Comparison of ENCODE assay signal across 22 mouse cellular contexts in genomic region chr2:32710425-32710824, GRCm38 (mm10). TPM values are rescaled to one million over a fixed set of nuclear protein-coding genes. Genes with fewer than 3 reads are reported as not detected.
DNase-seq lines count a peak whose midpoint lies in the region; ATAC-seq and TF ChIP-seq lines count a peak whose summit lies in the region.
"Had no signal": no experiment of that assay in that cellular context is flagged by ENCODE, and none has a peak within 500 bp of the region (broad histone marks: within the 10 kb centered on the region; RNA-seq: fewer than 3 reads in every experiment).

No protein-coding gene starts in this region.

- H3K4me1 ChIP-seq in liver, embryonic 12.5 days, result peaks cover 44% of the 10 kb centered on the region
- peaks cover 31% of the 10 kb centered on the region for H3K4me1 ChIP-seq in liver, embryonic 11.5 days (replicated peaks; ENCODE audit: control insufficient read depth, insufficient read depth, low read length)
- H3K4me1 ChIP-seq in testis, adult 2 months (ENCODE audit: control insufficient read depth, insufficient read depth, low read length), result peaks cover 19% of the 10 kb centered on the region
- H3K4me1 ChIP-seq in bone marrow macrophage, adult 2 months (ENCODE audit: control insufficient read depth, insufficient read depth, low read length), result peaks cover 24% of the 10 kb centered on the region
- peaks cover 17% of the 10 kb centered on the region for H3K4me1 ChIP-seq in forebrain, embryonic 16.5 days (replicated peaks; ENCODE audit: control insufficient read depth, insufficient read depth, low read length)

- no peaks in the 10 kb centered on the region for H3K9me3 ChIP-seq in liver, embryonic 12.5 days (replicated peaks)
- H3K9me3 ChIP-seq in liver, embryonic 11.5 days (ENCODE audit: control insufficient read depth, low read length), result no peaks in the 10 kb centered on the region
- H3K9me3 ChIP-seq in forebrain, embryonic 16.5 days (ENCODE audit: control insufficient read depth, low read length), result no peaks in the 10 kb centered on the region
- H3K9me3 ChIP-seq: embryonic facial prominence, embryonic 13.5 days; forebrain, embryonic 15.5 days; hindbrain, embryonic 15.5 days; intestine, embryonic 15.5 days; limb, embryonic 12.5 days had no signal

- no peak for DNase-seq in liver, embryonic 11.5 days (ENCODE audit: low spot score)
- DNase-seq in testis, postnatal 14 days (ENCODE audit: low spot score), result no peak
- DNase-seq in splenic B cell, adult 2 months (ENCODE audit: low read depth, low spot score), result peak; percentile 71
- DNase-seq in kidney, postnatal 4 days, result no peak
- DNase-seq: cerebellum, adult 11 months; cerebellum, postnatal 10 days; heart, postnatal 36 days; kidney, adult 9 months; lung, adult 18-20 months; right cerebral cortex, adult 18-20 months; thymus, postnatal 36 days had no signal

- ATAC-seq in liver, embryonic 12.5 days, result no peak
- ATAC-seq in liver, embryonic 11.5 days (replicated peaks; ENCODE audit: low FRiP score), result no peak
- no peak for ATAC-seq in forebrain, embryonic 16.5 days
- ATAC-seq: forebrain, embryonic 15.5 days; intestine, embryonic 15.5 days had no signal

- peak overlapping the region; percentile 83; the same call in 1 of the 2 replicates for H3K4me2 ChIP-seq in liver, embryonic 12.5 days
- H3K4me2 ChIP-seq in liver, embryonic 11.5 days, result no peak overlapping the region; the same call in 1 of the 2 replicates
- no peak overlapping the region for H3K4me2 ChIP-seq in forebrain, embryonic 16.5 days (ENCODE audit: low read length)
- H3K4me2 ChIP-seq: hindbrain, embryonic 15.5 days; midbrain, embryonic 11.5 days had no signal

- H3K36me3 ChIP-seq in liver, embryonic 12.5 days, result peaks cover 63% of the 10 kb centered on the region
- H3K36me3 ChIP-seq in liver, embryonic 11.5 days (ENCODE audit: control insufficient read depth, insufficient read depth, low read length), result peaks cover 46% of the 10 kb centered on the region
- peaks cover 13% of the 10 kb centered on the region for H3K36me3 ChIP-seq in testis, adult 2 months (ENCODE audit: control insufficient read depth, insufficient read depth, low read length)
- H3K36me3 ChIP-seq in splenic B cell, adult 2 months (ENCODE audit: control insufficient read depth, insufficient read depth, low read length, poor library complexity, severe bottlenecking), result peaks cover 19% of the 10 kb centered on the region
- H3K36me3 ChIP-seq in forebrain, embryonic 16.5 days (ENCODE audit: control insufficient read depth, insufficient read depth), result peaks cover 19% of the 10 kb centered on the region

- H3K27ac ChIP-seq in liver, embryonic 12.5 days, result no peak overlapping the region
- H3K27ac ChIP-seq in liver, embryonic 11.5 days (ENCODE audit: low read depth, low read length), result no peak overlapping the region; the same call in 1 of the 2 replicates
- no peak overlapping the region for H3K27ac ChIP-seq in testis, adult 2 months (ENCODE audit: control insufficient read depth, insufficient read depth, low read depth, low read length)
- H3K27ac ChIP-seq in bone marrow macrophage, adult 2 months (ENCODE audit: insufficient read depth, low read depth, low read length), result peak overlapping the region; percentile 73
- H3K27ac ChIP-seq in forebrain, embryonic 16.5 days (ENCODE audit: low read length), result no peak overlapping the region
- H3K27ac ChIP-seq: forebrain, embryonic 15.5 days; hindbrain, embryonic 15.5 days; intestine, embryonic 15.5 days; limb, embryonic 12.5 days; stomach, postnatal 0 days had no signal

- 41% methylated on average over 5 of the region's 5 CpGs for WGBS in liver, embryonic 12.5 days (ENCODE audit: insufficient replicate concordance)
- 68% methylated on average over 5 of the region's 5 CpGs for WGBS in liver, embryonic 11.5 days
- 86% methylated on average over 5 of the region's 5 CpGs for WGBS in forebrain, embryonic 16.5 days

- no peak overlapping the region for H3K9ac ChIP-seq in liver, embryonic 12.5 days
- H3K9ac ChIP-seq in liver, embryonic 11.5 days (ENCODE audit: low read depth, low read length), result no peak overlapping the region
- H3K9ac ChIP-seq in forebrain, embryonic 16.5 days (replicated peaks; ENCODE audit: low read depth, low read length), result no peak overlapping the region
- H3K9ac ChIP-seq: forebrain, embryonic 15.5 days; hindbrain, embryonic 15.5 days; intestine, embryonic 15.5 days; limb, embryonic 12.5 days had no signal

- no peak for TF ChIP-seq CTCF in testis, adult 2 months (IDR thresholded peaks at IDR 0.05; ENCODE audit: control insufficient read depth, insufficient read depth, insufficient replicate concordance, low read depth, low read length)
- TF ChIP-seq CTCF in bone marrow macrophage, adult 2 months (IDR thresholded peaks at IDR 0.05; ENCODE audit: low read depth, low read length), result no peak

- no peak overlapping the region for H3K4me3 ChIP-seq in liver, embryonic 12.5 days
- H3K4me3 ChIP-seq in liver, embryonic 11.5 days (ENCODE audit: low read depth, low read length), result no peak overlapping the region
- H3K4me3 ChIP-seq in testis, adult 2 months (ENCODE audit: control insufficient read depth, low read depth, low read length), result peak overlapping the region; percentile 41; the same call in 1 of the 2 replicates
- peak overlapping the region; percentile 32 for H3K4me3 ChIP-seq in bone marrow macrophage, adult 2 months (ENCODE audit: insufficient read depth, low read length)
- no peak overlapping the region for H3K4me3 ChIP-seq in forebrain, embryonic 16.5 days (replicated peaks; ENCODE audit: low read length)
- H3K4me3 ChIP-seq: forebrain, embryonic 15.5 days; intestine, embryonic 15.5 days had no signal

- no peaks in the 10 kb centered on the region for H3K27me3 ChIP-seq in liver, embryonic 12.5 days (replicated peaks)
- H3K27me3 ChIP-seq in liver, embryonic 11.5 days (replicated peaks; ENCODE audit: control insufficient read depth, insufficient read depth, low read length), result no peaks in the 10 kb centered on the region
- no peaks in the 10 kb centered on the region for H3K27me3 ChIP-seq in testis, adult 2 months (ENCODE audit: control insufficient read depth, insufficient read depth, low read length)
- no peaks in the 10 kb centered on the region for H3K27me3 ChIP-seq in splenic B cell, adult 2 months (ENCODE audit: control insufficient read depth, insufficient read depth, low read length, poor library complexity, severe bottlenecking)
- no peaks in the 10 kb centered on the region for H3K27me3 ChIP-seq in forebrain, embryonic 16.5 days (replicated peaks; ENCODE audit: control insufficient read depth, insufficient read depth, low read length)
- H3K27me3 ChIP-seq: embryonic facial prominence, embryonic 13.5 days; forebrain, embryonic 15.5 days; hindbrain, embryonic 15.5 days; intestine, embryonic 15.5 days; limb, embryonic 12.5 days had no signal

- no peak for TF ChIP-seq POLR2A in testis, adult 2 months (IDR thresholded peaks at IDR 0.05; ENCODE audit: control insufficient read depth, low read depth, low read length)
- TF ChIP-seq POLR2A in bone marrow macrophage, adult 2 months (IDR thresholded peaks at IDR 0.05; ENCODE audit: borderline replicate concordance, low read depth, low read length), result no peak

RNA-seq across cellular contexts. Expression of gene Cdk9, which starts 2.5 kb away (rescaled TPM):
- 85.3 and 86.1 TPM in 2 replicates for polyA plus RNA-seq in liver, embryonic 12.5 days (2016; fragmentation: Nextera tagmentation; extraction: Ambion mirVana)
- 83.4 and 84.5 TPM in 2 replicates for polyA plus RNA-seq in liver, embryonic 11.5 days (2014; fragmentation: Nextera tagmentation; extraction: Ambion mirVana)
- 105 and 121 TPM in 2 replicates for polyA plus RNA-seq in testis, adult 2 months (2012; rRNA removed)
- 192 and 210 TPM in 2 replicates for polyA plus RNA-seq in bone marrow macrophage, adult 2 months (2012; ENCODE audit: insufficient read depth, insufficient read length, missing spikeins)
- 82.2 and 85.0 TPM in 2 replicates for polyA plus RNA-seq in forebrain, embryonic 16.5 days (2015; fragmentation: Nextera tagmentation; extraction: Ambion mirVana)

RNA-seq across cellular contexts. Expression of gene Fpgs, which starts 6.5 kb away (rescaled TPM):
- polyA plus RNA-seq in liver, embryonic 12.5 days (2016; fragmentation: Nextera tagmentation; extraction: Ambion mirVana), result 32.8 and 35.8 TPM in 2 replicates
- polyA plus RNA-seq in liver, embryonic 11.5 days (2014; fragmentation: Nextera tagmentation; extraction: Ambion mirVana), result 46.2 and 47.1 TPM in 2 replicates
- polyA plus RNA-seq in testis, adult 2 months (2012; rRNA removed), result 39.4 and 45.3 TPM in 2 replicates
- 4.3 and 5.1 TPM in 2 replicates for polyA plus RNA-seq in bone marrow macrophage, adult 2 months (2012; ENCODE audit: insufficient read depth, insufficient read length, missing spikeins)
- 21.5 and 23.7 TPM in 2 replicates for polyA plus RNA-seq in forebrain, embryonic 16.5 days (2015; fragmentation: Nextera tagmentation; extraction: Ambion mirVana)

RNA-seq across cellular contexts. Expression of gene Sh2d3c, which starts 10.4 kb away (rescaled TPM):
- polyA plus RNA-seq in liver, embryonic 12.5 days (2016; fragmentation: Nextera tagmentation; extraction: Ambion mirVana), result 9.7 and 10.1 TPM in 2 replicates
- 13.4 and 14.2 TPM in 2 replicates for polyA plus RNA-seq in liver, embryonic 11.5 days (2014; fragmentation: Nextera tagmentation; extraction: Ambion mirVana)
- polyA plus RNA-seq in testis, adult 2 months (2012; rRNA removed), result 1.9 and 2.3 TPM in 2 replicates
- 19.3 and 22.0 TPM in 2 replicates for polyA plus RNA-seq in bone marrow macrophage, adult 2 months (2012; ENCODE audit: insufficient read depth, insufficient read length, missing spikeins)
- 41.9 and 43.0 TPM in 2 replicates for polyA plus RNA-seq in forebrain, embryonic 16.5 days (2015; fragmentation: Nextera tagmentation; extraction: Ambion mirVana)

RNA-seq across cellular contexts. Expression of gene 6330409D20Rik, which starts 30.4 kb away (rescaled TPM):
- not detected in 2 replicates for polyA plus RNA-seq in liver, embryonic 12.5 days (2016; fragmentation: Nextera tagmentation; extraction: Ambion mirVana)
- 0.22 TPM in 1 of 2 replicates, not detected in the other for polyA plus RNA-seq in liver, embryonic 11.5 days (2014; fragmentation: Nextera tagmentation; extraction: Ambion mirVana)
- 0.10 and 0.16 TPM in 2 replicates for polyA plus RNA-seq in testis, adult 2 months (2012; rRNA removed)
- not detected in 2 replicates for polyA plus RNA-seq in bone marrow macrophage, adult 2 months (2012; ENCODE audit: insufficient read depth, insufficient read length, missing spikeins)
- polyA plus RNA-seq in forebrain, embryonic 16.5 days (2015; fragmentation: Nextera tagmentation; extraction: Ambion mirVana), result 2.8 and 3.5 TPM in 2 replicates
- polyA plus RNA-seq: limb, embryonic 12.5 days; stomach, postnatal 0 days had no signal

RNA-seq across cellular contexts. Expression of gene Tor2a, which starts 46.6 kb away (rescaled TPM):
- polyA plus RNA-seq in liver, embryonic 12.5 days (2016; fragmentation: Nextera tagmentation; extraction: Ambion mirVana), result 35.9 and 36.6 TPM in 2 replicates
- polyA plus RNA-seq in liver, embryonic 11.5 days (2014; fragmentation: Nextera tagmentation; extraction: Ambion mirVana), result 57.2 and 60.5 TPM in 2 replicates
- polyA plus RNA-seq in testis, adult 2 months (2012; rRNA removed), result 17.9 and 18.3 TPM in 2 replicates
- polyA plus RNA-seq in bone marrow macrophage, adult 2 months (2012; ENCODE audit: insufficient read depth, insufficient read length, missing spikeins), result 32.1 and 33.9 TPM in 2 replicates
- polyA plus RNA-seq in forebrain, embryonic 16.5 days (2015; fragmentation: Nextera tagmentation; extraction: Ambion mirVana), result 62.1 and 65.4 TPM in 2 replicates

Comparison
In these comparisons a context has a peak if more than half of its experiments do, and no peak if none do; other contexts are left out.
1. H3K4me3 ChIP-seq: peak in testis, adult 2 months (single experiment) and bone marrow macrophage, adult 2 months (single experiment); none in liver, embryonic 12.5 days (single experiment), liver, embryonic 11.5 days (single experiment) and forebrain, embryonic 16.5 days (single experiment).